Mouse (Mus musculus) lung, adult 2 months (tissue): Measurements from ENCODE around the gene Gp1bb.

Experiments used
- CTCF ChIP-seq: fragments of 200-500 bp; IDR thresholded peaks from 2 replicates; pipeline ENCODE4 v1.5.1; 2011; ENCODE audit warnings: mild to moderate bottlenecking, low read length, control low read depth; ENCODE audit not compliant: insufficient read depth
- POLR2A ChIP-seq: fragments of 200-500 bp; IDR thresholded peaks from 2 replicates; pipeline ENCODE4 v1.6.1; 2011; ENCODE audit warnings: low read depth, mild to moderate bottlenecking, control low read depth, low read length, borderline replicate concordance; ENCODE audit errors: extremely low read depth

DNA sequence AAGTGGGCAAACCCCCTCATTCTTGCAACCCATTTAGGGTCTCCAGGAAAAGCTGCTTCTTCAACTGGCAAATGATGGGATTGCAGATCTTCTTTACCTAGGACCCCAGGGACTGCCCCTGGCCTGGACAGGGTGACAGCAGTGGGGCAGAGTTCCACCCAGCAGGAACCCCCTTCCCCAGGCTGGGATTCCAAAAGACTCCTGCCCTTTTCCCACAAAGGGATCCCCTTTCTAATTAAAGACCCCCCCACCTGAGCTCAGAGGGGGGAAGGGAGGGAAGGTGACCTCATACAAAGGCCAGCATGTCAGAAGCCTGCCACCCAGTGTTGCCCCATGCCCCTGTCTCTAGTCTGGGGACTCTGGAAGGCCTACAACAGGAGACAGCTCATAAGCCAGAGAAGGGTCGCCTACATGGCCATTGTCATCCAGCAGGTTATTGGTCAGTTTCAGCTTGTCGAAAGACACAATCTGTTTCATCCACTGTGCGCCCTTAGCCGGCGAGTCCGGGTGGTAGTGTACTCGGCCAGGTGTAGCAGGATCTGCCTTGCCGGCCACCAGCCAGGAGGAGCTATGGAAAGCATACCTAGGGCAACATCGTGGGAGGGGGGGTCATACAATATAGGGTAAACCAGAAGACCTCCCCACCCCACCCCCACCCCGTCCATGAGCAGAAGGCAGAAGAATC, 38.4 kb downstream of the Gp1bb start:
- TF ChIP-seq CTCF (no peak), POLR2A (no peak)
